Mouse (Mus musculus): ENCODE results near the gene Dpf3.

The Dpf3 gene

DNA sequence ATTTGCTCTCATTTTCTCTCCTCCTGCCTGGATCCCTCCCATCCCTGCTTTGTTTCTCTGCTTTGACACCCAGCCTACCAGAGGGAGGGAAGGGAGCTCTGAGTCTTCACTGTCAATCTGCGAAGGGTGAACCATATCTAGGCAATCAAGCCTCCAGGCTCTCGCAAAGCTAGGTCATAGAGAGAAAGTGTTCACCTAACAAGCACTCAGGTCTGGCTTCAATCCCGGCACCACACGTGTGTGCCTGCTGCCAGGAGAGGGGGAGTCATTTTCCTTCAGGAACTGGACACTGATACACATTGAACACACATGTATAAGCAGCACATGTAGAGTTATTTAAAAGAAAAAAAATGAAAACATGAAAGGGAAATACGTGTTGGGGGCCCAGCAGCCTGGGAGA lies 254.6 kb downstream of the Dpf3 start:
- no peak for DNase-seq (ENCODE audit: extremely low spot score, low read depth, low spot score)

DNA sequence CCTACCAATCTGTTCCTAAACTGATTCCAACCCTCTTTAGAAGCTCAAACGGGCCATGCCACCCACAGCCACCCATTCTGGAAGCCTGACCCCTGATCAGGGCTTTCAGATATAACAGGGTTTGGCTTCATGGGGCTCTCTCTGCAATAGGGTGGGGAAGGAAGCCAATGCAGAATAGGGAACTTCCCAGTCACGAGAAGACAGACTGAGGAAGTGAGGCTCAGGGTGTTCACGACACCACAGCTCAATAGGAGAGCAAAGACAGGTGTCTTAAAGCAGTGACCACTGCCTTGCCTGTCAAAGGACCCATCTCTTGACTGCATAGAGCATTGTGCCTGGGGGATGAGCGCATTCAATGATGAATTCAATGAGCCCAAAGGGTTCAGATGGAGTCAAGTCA lies 256.3 kb downstream of the Dpf3 start:
- no peak for DNase-seq (ENCODE audit: extremely low spot score, low read depth, low spot score)

DNA sequence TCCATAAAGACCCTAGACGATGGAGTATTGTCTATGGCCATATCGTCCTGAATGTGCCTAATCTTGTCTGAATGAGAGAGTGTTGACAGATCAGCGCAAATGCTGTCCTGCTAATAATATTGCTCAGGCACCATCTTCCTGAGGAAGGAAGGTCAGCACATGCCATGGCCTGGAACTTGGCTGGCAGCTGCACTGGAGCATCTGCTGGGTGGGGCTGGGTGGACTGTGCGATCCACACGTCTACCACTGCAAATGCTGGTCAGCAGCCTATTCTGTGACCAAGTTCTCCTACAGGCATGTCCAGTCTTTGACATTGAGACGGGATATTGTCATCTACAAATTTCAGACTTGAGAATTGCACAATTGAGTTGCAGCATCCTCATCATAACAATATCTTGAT lies 257.8 kb downstream of the Dpf3 start:
- no peak for DNase-seq (ENCODE audit: extremely low spot score, low read depth, low spot score)

DNA sequence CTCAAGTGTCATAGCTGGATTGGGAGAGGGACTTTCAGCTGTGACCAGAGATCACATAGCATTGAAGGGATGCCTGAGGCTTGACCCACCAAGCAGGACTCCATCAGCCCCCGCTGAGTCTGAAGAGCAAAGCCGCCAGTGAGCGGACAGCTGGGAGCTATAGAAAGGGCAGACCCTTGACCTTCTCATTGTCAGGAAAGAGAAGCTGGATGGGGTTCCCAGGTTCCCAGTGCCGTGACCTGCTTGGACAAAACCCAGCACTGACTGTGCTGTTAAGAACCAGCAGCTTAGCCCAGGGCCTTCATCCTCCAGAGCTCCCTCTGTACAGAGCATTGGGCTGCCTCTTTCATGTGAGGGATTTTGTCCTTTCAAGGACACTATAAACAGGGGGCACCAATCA lies 260.5 kb downstream of the Dpf3 start:
- no peak for DNase-seq (ENCODE audit: extremely low spot score, low read depth, low spot score)

DNA sequence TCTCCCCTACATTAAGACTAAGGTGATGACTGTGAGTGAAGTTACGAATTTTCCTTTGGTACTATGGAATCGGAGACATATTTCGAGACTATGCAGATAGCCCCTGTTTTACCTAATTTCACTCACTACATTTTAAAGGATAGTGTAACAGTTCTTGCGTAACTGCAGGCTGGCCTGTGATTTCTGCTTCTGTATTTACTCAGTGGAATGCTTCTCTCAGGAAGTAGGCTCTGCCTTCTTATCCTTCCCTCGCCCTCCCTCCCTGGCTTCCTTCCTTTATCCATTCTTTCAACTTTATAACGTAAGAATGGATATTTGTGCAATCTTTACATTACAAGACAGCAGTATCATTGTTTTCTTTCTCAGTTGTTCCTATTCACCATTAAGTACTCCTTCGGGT lies 266.6 kb downstream of the Dpf3 start:
- no peak for DNase-seq (ENCODE audit: extremely low spot score, low read depth, low spot score)

DNA sequence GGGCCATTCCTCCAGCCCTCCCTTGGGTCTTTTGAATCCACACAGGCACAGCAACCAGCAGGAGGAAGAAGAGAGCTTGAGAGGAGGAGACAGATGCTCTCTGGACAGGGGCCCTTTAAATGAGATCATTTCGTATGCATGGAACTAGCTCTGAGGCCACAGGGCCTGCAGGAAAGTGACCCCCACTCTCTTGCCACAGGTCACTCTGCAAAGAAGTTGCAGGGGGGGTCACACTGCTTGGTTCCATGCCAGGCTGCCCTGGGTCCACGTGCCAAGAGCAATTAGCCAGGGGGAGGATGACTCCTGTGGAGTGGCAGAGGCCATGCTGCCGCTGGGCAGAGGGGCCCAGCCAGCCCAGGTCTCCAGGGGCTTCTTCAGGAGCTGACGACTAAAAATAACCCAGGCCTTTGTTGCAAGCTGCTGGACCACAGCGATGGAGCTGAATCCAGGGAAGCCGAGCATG lies 273.6 kb downstream of the Dpf3 start:
- DNase-seq (ENCODE audit: extremely low spot score, low read depth, low spot score): no peak

DNA sequence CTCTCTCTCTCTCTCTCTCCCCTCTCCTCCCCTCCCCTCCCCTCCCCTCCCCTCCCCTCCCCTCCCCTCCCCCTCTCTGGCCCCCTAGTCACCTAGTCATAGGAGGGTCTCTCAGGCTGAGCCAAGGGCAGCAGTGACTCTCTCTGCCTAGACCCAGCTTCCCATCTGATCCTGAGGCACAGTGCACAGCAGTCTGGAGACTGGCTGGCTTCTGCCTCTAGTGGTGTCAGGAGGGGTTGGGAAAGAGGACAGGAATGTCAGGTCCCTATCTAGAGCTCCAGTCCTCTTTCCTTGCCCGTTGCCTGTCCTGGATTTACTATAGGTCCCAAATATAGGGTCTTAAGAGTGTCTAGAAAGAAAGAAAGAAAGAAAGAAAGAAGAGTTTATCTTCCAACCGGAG lies 275.5 kb downstream of the Dpf3 start:
- DNase-seq (ENCODE audit: extremely low spot score, low read depth, low spot score): no peak

DNA sequence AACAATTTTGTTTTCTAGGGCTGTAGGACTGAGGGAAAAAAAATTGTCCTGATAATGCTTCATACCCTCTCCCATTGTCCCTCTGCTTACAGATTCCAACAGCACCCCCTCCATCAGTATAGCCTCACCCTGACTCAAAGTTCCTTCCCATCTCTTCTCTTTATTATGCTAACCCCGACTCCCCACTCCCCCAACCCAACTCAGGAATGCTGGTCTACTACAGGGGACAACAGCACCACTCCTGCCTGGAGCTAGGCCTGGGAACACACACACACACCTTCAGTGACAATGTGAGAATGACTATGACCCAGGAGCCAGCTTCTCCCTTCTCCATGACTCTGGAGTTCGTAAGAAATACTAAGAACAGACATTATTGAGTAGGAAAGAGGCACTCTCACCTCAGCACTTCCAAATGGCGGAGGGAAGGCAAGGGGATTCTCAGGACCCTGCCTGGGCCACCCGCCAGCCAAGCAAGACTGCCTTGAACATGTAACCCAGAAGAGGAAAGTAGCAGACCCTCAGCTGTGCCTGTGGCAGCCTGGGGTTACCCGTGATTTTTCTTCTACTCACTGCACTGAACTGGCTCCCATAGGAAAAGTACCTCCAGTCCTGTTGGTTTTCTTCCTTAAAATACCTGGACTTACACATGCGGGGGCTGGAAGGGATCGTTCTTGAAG lies 276.2 kb downstream of the Dpf3 start:
- no peak for DNase-seq (ENCODE audit: extremely low spot score, low read depth, low spot score)

DNA sequence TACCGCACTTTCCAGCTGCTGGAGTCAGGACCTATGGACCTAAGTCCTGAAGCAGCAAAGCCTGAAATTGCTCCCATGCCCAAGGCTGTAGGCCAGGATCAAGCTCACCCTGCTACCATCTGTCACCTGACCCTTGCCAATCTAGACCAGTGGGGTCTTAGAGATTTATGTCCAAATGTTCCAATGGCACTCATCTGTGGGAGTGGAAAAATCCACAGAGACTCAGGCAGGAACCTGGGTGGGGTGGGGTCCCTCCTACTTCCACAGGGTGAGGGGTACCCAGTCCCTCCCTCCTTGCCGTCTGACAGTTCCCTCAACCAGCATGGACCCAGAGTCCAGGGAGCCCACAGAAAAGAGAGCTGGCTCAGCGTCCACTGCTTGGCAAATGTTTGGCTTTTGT lies 276.8 kb downstream of the Dpf3 start:
- DNase-seq (ENCODE audit: extremely low spot score, low read depth, low spot score): no peak

DNA sequence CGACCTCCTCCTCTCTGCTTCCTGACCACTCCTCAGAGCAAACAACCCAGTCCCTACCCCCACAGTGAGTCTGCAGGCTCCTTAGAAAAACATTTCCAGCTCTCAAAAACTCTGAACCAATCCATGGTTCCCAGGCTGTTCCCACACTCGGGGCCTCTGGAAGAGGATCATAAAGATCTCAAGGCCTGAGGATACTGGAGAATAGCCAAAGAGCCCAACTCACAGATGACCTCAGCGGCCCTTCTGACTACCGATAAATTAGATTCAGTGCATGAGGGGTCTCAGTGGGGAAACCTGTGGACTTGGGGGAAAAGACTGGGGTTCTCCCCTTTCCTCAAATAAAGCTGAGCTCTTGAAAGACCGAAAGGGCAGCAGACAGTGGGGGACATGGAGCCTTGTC lies 277.2 kb downstream of the Dpf3 start:
- no peak for DNase-seq (ENCODE audit: extremely low spot score, low read depth, low spot score)

DNA sequence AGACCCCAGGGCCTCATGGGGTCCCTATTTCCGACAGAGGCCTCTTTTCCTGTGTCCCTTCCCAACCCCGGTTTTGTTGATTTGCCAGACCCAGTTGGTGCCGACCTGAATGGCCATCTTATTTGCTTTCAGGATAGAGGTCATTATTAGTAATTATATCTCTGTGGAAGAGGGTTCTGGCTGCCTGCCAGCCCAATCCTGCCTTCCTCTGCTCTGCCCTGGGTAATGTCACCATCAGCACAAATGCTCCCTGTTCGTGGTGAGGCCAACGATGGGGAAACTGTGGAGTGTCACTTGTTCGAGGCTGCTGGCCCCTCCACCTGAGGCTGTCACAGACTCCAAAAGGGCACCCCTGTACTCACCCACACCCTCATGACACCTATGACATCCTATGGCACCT lies 278.1 kb downstream of the Dpf3 start:
- DNase-seq (ENCODE audit: extremely low spot score, low read depth, low spot score): no peak

DNA sequence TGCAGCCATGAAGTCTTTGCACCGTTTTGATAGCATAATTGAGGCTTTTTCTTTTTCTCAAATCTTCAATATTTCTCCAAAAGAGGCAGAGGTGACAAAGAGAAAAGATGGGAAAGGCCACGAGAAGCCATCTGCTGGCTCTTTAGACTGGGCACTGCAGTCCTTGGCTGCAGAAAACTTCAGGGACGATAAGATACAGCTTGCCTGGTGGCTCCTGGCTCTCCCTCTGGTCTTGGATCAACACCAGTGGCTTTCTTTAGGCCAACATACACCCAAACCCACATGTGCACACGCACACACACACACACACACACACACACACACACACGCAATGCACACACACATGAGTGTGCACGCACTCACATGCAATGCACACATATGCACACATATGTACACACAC lies 278.7 kb downstream of the Dpf3 start:
- no peak for DNase-seq (ENCODE audit: extremely low spot score, low read depth, low spot score)

DNA sequence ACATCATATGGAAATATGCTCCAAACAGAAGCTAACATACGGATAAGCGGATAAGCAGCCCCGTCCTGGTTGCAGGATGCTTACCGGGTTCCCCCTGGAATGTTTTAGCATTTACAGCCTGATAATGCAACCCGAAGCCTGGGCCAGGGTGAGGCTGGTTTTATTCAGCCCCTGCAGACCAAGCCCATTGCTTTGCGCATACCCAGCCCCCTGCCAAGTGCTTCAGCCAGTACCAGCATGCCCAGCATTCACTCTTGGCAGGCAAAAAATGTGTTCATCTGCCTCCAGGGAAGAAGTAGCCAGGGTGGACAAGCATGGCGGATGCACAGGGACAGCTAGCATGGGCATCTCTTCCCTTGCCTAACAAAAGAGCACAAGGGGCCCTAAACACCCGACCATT lies 279.5 kb downstream of the Dpf3 start:
- DNase-seq (ENCODE audit: extremely low spot score, low read depth, low spot score): no peak

DNA sequence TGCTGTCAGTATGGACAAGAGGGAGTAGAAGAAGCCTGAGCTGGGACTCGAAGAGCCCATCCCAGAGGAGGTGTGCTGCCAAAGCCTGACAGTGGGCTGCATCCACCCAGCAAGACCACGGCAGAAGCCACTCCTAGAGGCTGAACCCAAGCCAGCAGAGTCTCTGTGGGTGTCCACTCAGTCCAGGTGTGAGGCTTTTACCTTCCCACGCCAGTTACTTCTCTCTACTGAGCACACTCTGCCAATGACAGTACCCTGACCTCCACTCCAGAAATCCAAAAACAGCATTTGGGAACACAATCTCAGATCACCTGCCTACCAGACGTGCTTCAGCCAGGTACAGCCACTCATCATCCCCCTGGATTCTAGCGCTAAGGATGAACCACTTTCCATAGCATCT lies 280.0 kb downstream of the Dpf3 start:
- no peak for DNase-seq (ENCODE audit: extremely low spot score, low read depth, low spot score)

DNA sequence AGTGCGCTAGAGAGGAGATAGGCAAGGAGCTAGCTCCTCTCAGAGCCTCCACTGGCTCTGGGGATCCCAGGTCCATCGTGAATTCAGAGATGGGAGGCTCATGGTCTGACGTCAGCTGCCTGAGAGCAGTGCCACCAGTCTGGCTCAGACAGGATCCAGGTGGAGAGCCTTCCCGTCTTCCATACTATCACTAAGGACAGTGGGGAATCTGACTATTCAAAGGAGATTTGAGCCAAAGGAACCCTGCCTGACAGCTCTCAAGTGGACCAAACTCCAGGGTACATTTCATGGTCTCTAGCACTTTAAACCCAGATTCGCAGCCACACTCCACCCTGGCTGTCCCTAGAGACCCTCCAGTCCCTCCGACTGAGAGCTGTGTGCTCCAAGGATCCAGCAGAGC lies 280.6 kb downstream of the Dpf3 start:
- no peak for DNase-seq (ENCODE audit: extremely low spot score, low read depth, low spot score)

DNA sequence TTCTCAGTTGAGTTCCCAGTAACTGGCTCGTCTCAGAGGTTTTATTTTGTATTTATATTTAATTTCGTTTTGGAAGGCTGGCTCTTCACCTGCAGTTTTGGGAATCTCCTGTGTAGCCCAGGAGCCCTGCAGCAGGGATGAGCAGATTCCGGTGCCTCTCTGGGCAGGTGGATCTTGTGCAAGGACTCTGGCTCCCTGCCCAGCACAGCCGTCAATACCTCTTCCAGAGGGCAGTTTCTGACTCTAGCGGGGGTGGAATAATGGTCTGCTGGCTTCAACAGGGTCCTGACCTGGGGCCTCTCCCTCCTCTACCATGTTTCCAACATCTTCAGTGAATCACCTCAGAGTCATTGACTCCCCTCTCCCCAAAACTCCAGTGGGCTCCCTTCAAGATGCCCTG lies 283.2 kb downstream of the Dpf3 start:
- no peak for DNase-seq (ENCODE audit: extremely low spot score, low read depth, low spot score)

DNA sequence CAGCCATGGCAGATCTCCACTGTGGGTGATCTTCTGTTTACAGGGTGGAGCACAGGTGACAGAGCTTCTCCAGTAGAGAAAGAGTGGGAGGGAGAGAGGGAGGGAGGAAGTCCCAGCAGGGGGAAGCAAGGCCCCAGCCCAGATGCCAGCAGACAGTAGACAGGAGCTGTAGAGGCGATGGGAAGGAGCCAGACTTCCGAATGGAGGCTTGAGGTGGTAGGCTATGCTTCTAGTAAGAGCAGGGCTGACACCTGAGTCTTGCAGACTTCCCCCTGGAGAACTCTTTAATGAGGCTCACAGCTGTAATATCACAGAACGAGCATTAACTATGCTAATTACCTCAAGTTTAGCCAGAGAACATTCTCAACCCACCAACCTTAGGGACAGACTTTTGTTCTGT lies 285.8 kb downstream of the Dpf3 start:
- no peak for DNase-seq (ENCODE audit: extremely low spot score, low read depth, low spot score)

DNA sequence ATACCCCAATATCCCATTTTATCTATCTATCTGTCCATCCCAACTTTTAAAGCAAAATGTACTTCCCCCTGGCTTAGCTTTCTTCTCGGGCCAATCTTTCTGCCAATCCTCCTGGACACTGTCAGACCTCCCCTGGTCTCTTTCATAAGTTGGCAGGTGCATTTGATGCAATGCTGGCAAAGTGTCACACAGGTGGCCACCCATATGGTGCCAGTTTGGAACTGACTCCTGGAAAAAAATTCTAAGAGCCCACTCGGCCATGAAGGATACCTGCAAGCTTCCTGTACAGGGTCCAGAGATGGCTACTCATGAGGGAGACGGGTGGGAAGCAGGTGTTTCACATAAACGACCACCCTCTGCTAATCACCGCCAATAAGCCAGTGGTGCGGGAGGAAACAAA lies 307.0 kb downstream of the Dpf3 start:
- DNase-seq (ENCODE audit: extremely low spot score, low read depth, low spot score): no peak

DNA sequence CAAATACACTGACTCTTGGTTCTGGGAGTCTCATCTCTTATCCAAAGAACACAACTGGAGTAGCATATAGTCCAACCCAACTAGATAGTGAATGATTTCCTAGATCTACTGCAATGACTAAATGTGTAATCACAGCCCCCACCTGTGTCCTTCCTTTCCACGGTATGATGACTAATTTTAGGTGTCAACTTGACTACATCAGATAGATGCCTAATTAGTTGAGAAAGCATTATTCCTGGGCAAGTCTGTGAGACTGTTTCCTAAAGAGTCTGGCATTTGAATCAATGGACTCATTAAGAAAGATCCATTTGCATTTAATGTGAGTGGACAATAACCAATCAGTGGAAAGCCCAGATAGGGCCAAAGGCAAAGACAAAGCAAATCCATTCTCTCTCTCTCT lies 307.7 kb downstream of the Dpf3 start:
- DNase-seq (ENCODE audit: extremely low spot score, low read depth, low spot score): no peak

DNA sequence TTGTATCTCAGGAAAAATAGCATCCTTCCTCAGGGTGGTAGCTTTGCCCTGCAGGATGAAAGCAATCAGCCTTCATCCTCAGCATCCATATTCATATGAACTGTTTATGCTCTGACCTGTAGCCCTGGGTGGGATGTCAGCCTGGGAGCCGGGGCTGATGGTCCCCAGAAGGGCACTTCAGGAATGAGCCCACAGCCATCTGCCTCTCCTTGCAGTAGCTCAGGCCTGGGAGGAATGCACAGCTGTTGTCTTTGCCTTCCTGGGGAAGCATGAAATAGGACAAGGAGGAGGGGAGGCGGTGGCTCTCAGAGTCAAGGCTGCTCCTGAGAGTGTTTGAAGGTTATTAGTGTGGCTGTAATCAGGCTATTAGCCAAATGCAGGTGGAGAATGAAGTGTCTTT lies 308.7 kb downstream of the Dpf3 start:
- no peak for DNase-seq (ENCODE audit: extremely low spot score, low read depth, low spot score)

DNA sequence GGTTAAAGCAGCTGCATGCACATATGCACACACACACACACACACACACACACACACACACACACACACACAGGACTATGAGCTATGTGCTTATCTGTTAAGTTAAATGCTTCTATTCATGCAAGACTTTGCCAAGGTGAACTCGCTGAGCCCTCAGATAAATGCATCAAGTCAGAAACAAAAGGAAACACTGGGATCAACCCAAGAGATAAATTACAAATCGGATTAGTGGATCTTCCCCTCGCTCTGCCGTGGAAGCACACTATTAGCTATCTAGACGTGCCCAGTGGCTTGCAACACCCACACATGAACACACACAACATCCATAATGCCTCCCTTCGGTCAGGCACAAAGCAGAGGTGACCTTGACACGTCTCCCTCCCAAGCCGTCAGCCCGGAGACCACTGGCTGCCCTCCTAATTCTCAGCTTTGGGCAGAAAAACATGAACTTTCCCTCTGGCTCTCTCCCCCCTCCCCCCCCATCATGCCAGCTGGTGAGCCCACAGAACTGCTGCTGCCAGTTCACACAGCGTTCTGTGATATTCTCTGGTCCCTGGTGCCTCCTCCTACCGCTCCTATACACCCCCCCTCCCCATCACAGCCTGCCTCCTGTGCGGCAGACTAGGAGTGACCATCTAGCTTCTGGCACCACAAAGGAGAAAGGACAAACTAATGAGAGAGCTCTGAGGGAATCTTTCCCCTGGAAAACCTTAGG lies 317.9 kb downstream of the Dpf3 start:
- no peak for DNase-seq (ENCODE audit: extremely low spot score, low read depth, low spot score)

DNA sequence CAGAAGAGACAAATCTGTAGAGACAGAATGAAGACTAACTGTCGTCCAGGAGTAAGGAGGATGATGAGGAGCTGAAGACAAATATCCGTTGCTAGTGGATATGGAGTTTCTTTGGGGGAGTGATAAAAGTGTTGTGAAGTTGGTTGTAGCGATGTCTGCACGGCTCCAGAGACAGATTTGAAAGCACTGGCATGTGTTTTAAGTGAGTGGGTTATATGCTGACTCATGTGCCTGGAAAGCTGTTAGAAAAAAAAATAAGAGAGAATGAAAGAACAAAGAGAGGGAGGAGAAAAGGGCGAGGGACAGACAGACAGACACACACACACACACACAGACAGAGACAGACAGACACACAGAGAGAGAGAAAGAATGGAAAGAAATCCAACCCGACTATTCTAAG lies 319.2 kb downstream of the Dpf3 start:
- no peak for DNase-seq (ENCODE audit: extremely low spot score, low read depth, low spot score)

DNA sequence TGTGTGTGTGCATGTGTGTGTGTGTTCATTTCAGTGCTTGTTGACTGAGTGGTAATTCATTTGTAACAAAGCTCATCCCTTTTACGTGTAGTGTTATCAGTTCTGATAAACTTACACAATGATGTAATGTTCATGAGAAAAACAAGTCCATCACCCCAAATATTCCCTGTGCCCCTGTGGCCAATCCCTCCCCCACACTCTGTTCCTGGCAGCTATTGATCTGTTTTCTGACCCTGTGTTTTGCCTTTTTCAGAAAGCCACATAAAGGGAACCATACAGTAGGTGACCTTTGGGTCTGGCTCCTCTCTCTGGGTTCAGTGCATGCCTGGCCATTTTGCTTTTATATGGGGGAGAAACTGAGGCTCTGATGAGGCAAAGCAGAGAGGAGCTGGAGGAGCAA lies 322.5 kb downstream of the Dpf3 start:
- DNase-seq (ENCODE audit: extremely low spot score, low read depth, low spot score): no peak

Data from hindlimb bud, embryonic 11.5 days (tissue).